Mouse (Mus musculus) liver, postnatal 0 days (tissue): Measurements from ENCODE around the gene P2ry13.

Experiments
- CTCF ChIP-seq: sonication (generic); IDR thresholded peaks from 2 replicates; pipeline ENCODE4 v1.5.1; 2016; ENCODE audit warnings: antibody characterized with exemption, low read depth
- EP300 ChIP-seq: IDR thresholded peaks from 2 replicates; pipeline ENCODE4 v1.6.1; 2016; ENCODE audit warnings: antibody characterized with exemption, low read depth, mild to moderate bottlenecking

DNA sequence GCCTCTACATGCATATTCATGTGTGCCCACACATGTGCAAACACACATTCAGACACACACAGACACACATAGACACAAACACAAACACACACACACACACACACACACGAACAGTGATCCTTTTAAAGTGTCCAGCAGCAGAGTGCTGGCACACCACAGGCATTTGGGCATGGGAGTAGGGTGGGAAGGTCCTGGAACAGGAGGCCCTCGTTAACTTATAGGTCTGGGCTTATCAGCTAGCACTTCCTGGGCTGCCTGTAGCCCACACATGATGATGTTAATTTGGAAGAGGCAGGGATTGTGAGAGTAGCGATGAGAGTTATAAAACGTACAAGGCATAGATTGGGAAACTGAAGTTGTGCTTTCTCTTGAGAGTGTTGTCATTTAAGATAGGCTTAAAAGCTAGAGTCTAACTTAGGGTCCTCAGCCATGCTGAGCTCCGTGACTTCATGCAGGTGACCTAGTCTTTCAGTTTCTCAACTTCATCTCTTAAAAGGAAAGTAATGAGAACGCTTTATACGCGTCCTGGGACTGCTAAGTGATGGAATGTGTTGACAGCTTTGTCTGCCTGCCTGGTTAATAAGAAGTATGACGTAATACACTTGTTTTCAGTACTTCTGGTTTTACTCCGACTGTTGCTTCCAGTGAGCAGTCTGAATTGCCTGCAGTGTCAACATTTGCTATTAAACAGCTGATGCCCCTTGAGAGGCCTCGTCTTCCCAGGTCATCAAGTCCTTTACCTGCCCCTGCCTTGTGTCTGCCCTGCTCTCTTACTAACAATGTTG is 5.8 kb downstream of the P2ry13 start:
- TF ChIP-seq CTCF (no peak), EP300 (no peak)
